Mouse (Mus musculus) naive thymus-derived CD4-positive, alpha-beta T cell, adult 5 months (primary cell): Measurements from ENCODE around the gene Rcbtb2. TPM values are rescaled to one million over a fixed set of nuclear protein-coding genes. Genes with fewer than 3 reads are reported as not detected.

ENCODE experiments used
- polyA plus RNA-seq: library from polyadenylated mRNA; unstranded; fragments of 100-300 nt; shearing (Covaris generic); gene quantifications from one replicate; pipeline ENCODE4 v1.2.1, GENCODE M21; 2017

Rcbtb2 gene
- polyA plus RNA-seq, result 51.5 TPM

GRCm38 (mm10) chr14:73122923-73123278 is at the start of gene Rcbtb2:
Gene Rcbtb2 (plus strand): TSS chr14:73123037.

DNA sequence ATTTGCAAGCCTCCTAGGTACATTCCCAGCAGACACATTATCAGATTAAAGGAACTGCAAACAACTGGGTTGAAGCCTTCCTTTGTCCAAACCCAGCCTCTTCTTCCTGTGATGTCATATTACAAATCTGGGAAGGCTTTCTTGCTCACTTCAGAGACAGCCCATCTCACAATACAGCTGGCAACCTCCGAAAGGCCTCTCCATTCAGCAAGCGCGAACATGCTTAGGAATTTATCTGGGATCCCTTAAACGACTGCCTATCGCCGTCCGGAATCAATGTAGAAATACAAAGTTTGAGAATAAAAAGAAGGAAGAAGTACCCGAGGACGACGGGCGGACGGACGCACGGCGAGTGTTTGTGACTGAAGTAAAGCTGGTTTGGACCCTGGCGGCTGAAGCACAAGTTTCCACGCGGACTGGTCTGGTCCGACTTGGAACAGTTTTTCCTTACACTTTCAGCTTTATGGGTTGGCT is 115.0 kb downstream of the Rcbtb2 start, which contains the start of gene Lpar6:
TSS of gene Lpar6 (plus strand) at position 48 of the 474 bp plus-strand sequence.

Other genes starting within 250 kb of the Rcbtb2 start
- 0.80 TPM for gene Cysltr2, start 73.9 kb upstream of the Rcbtb2 start, polyA plus RNA-seq
- 11.2 TPM for gene Lpar6, start 114.9 kb downstream of the Rcbtb2 start, polyA plus RNA-seq
- gene Rb1, start 202.8 kb downstream of the Rcbtb2 start, polyA plus RNA-seq, result 66.4 TPM